Mouse (Mus musculus) lung, postnatal 0 days (tissue): Measurements from ENCODE around the gene Lgr4.

ENCODE experiments used
- CTCF ChIP-seq: IDR thresholded peaks from 2 replicates; pipeline ENCODE4 v1.5.1; 2016; ENCODE audit warnings: antibody characterized with exemption, mild to moderate bottlenecking
- EP300 ChIP-seq: IDR thresholded peaks from 2 replicates; pipeline ENCODE4 v1.6.1; 2016; ENCODE audit warnings: antibody characterized with exemption, mild to moderate bottlenecking, control low read depth

GRCm38 (mm10) chr2:109970744-109971410 is 53.4 kb downstream of the Lgr4 start:
- TF ChIP-seq CTCF (no peak), EP300 (no peak)
